Mouse (Mus musculus): Measurements from ENCODE around the gene Lcn2. TPM values are rescaled to one million over a fixed set of nuclear protein-coding genes. Genes with fewer than 3 reads are reported as not detected.

The Lcn2 gene
- polyA plus RNA-seq, 1 experiment from 2014 or later = 3.2 TPM

- Histone ChIP-seq H3K4me2 (peak overlapping the region; percentile 80), H3K4me1 (peaks cover 56% of the 10 kb centered on the region), H3K4me3 (peak overlapping the region; percentile 42), H3K9ac (peak overlapping the region; percentile 10; the same call in 1 of the 2 replicates), H3K9me3 (no peaks in the 10 kb centered on the region), H3K27me3 (no peaks in the 10 kb centered on the region), H3K27ac (peak overlapping the region; percentile 89), H3K36me3 (peaks cover 24% of the 10 kb centered on the region)
- peak; percentile 85 for ATAC-seq (ENCODE audit: insufficient number of reproducible peaks, low FRiP score, low TSS enrichment, low read depth)
- WGBS = 3% methylated on average over 14 of the region's 14 CpGs
These were observed 35.7 kb upstream of the Lcn2 start for GRCm38 (mm10) chr2:32423481-32424331.

GRCm38 (mm10) chr2:32421851-32422251, 33.8 kb upstream of the Lcn2 start:
- no peak for ATAC-seq (ENCODE audit: insufficient number of reproducible peaks, low FRiP score, low TSS enrichment, low read depth)
- Histone ChIP-seq H3K9ac (no peak overlapping the region), H3K27ac (no peak overlapping the region), H3K4me1 (peaks cover 41% of the 10 kb centered on the region), H3K9me3 (no peaks in the 10 kb centered on the region), H3K4me3 (no peak overlapping the region), H3K36me3 (peaks cover 43% of the 10 kb centered on the region), H3K27me3 (no peaks in the 10 kb centered on the region), H3K4me2 (no peak overlapping the region)
- WGBS = 91% methylated on average over 6 of the region's 6 CpGs

GRCm38 (mm10) chr2:32420647-32421046, 32.6 kb upstream of the Lcn2 start:
- 84% methylated on average over 6 of the region's 6 CpGs for WGBS
- H3K4me2 ChIP-seq = no peak overlapping the region
- H3K9ac ChIP-seq = no peak overlapping the region
- H3K27me3 ChIP-seq = no peaks in the 10 kb centered on the region
- no peak overlapping the region for H3K4me3 ChIP-seq
- peaks cover 38% of the 10 kb centered on the region for H3K4me1 ChIP-seq
- no peak overlapping the region for H3K27ac ChIP-seq
- peaks cover 55% of the 10 kb centered on the region for H3K36me3 ChIP-seq
- no peaks in the 10 kb centered on the region for H3K9me3 ChIP-seq
- ATAC-seq (ENCODE audit: insufficient number of reproducible peaks, low FRiP score, low TSS enrichment, low read depth) = no peak

- H3K9me3 ChIP-seq = no peaks in the 10 kb centered on the region
- no peaks in the 10 kb centered on the region for H3K27me3 ChIP-seq
- no peak overlapping the region for H3K27ac ChIP-seq
- H3K4me2 ChIP-seq = no peak overlapping the region
- peaks cover 60% of the 10 kb centered on the region for H3K36me3 ChIP-seq
- peaks cover 34% of the 10 kb centered on the region for H3K4me1 ChIP-seq
- WGBS = 90% methylated on average over 12 of the region's 12 CpGs
- no peak overlapping the region for H3K4me3 ChIP-seq
- H3K9ac ChIP-seq = no peak overlapping the region
- ATAC-seq (ENCODE audit: insufficient number of reproducible peaks, low FRiP score, low TSS enrichment, low read depth) = no peak
These were observed 32.1 kb upstream of the Lcn2 start for GRCm38 (mm10) chr2:32420066-32420608.

DNA sequence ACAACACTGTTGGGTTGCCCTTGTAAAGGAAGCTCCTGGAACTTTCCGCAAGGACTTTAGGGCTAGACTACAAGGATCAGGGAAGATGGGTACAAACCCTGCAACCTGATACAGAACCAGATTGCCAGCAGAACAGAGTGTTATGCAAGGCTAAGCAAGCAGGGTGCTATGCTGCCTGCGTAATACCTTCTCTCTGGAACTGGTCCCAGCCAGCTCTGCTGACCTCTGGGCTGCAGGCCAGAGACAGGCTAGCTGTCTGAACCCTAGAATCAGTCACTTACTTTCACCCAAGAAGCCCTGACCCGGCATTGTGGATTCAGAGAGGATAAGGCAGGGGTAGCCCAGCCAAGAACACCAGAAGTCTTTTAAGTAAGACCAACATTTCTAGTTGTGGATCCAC, 31.3 kb upstream of the Lcn2 start:
- H3K9ac ChIP-seq = no peak overlapping the region

GRCm38 (mm10) chr2:32418430-32419151, 30.5 kb upstream of the Lcn2 start:
- H3K4me3 ChIP-seq = no peak overlapping the region
- no peak overlapping the region for H3K4me2 ChIP-seq
- H3K27ac ChIP-seq = no peak overlapping the region
- peaks cover 19% of the 10 kb centered on the region for H3K4me1 ChIP-seq
- H3K36me3 ChIP-seq = peaks cover 73% of the 10 kb centered on the region
- ATAC-seq (ENCODE audit: insufficient number of reproducible peaks, low FRiP score, low TSS enrichment, low read depth) = no peak
- WGBS = 79% methylated on average over 12 of the region's 12 CpGs
- H3K9me3 ChIP-seq = no peaks in the 10 kb centered on the region
- no peaks in the 10 kb centered on the region for H3K27me3 ChIP-seq
- H3K9ac ChIP-seq = no peak overlapping the region

More for the DNA sequence above, 31.3 kb upstream of the Lcn2 start:
- peaks cover 66% of the 10 kb centered on the region for H3K36me3 ChIP-seq
- H3K27me3 ChIP-seq = no peaks in the 10 kb centered on the region
- H3K4me3 ChIP-seq = no peak overlapping the region
- no peaks in the 10 kb centered on the region for H3K9me3 ChIP-seq
- peaks cover 27% of the 10 kb centered on the region for H3K4me1 ChIP-seq
- no peak for ATAC-seq (ENCODE audit: insufficient number of reproducible peaks, low FRiP score, low TSS enrichment, low read depth)
- WGBS = 86% methylated on average over 3 of the region's 3 CpGs
- H3K27ac ChIP-seq = no peak overlapping the region
- no peak overlapping the region for H3K4me2 ChIP-seq

DNA sequence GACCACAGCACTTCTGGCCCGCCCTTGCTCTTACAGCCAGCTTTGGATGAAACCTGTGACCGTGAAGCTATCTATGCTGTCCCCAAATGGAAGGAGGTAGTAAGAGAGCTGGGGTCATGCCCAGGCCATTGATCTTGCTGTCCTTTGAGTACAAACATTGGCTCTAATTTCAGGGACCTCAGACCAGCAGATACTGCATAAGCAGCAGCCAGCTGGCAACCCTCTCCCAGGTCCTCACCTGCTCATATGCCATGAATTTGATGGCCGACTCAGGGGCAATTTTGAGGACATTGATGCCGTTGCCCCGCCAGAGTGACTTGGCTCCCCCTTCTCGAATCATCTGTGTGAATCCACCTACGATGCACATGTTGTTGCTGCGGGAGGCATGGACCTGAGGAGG, 29.4 kb upstream of the Lcn2 start:
- no peak for ATAC-seq (ENCODE audit: insufficient number of reproducible peaks, low FRiP score, low TSS enrichment, low read depth)
- Histone ChIP-seq H3K27ac (no peak overlapping the region), H3K36me3 (peaks cover 73% of the 10 kb centered on the region), H3K27me3 (no peaks in the 10 kb centered on the region), H3K9ac (no peak overlapping the region), H3K4me3 (no peak overlapping the region), H3K4me2 (no peak overlapping the region), H3K4me1 (0 out of 2 replicates have a peak, but pooled peaks cover 9% of the 10 kb centered on the region), H3K9me3 (no peaks in the 10 kb centered on the region)
- WGBS = 84% methylated on average over 8 of the region's 8 CpGs

- Histone ChIP-seq H3K4me3 (no peak overlapping the region), H3K27me3 (no peaks in the 10 kb centered on the region), H3K36me3 (peaks cover 73% of the 10 kb centered on the region), H3K27ac (no peak overlapping the region), H3K9ac (no peak overlapping the region), H3K9me3 (no peaks in the 10 kb centered on the region), H3K4me1 (0 out of 2 replicates have a peak, but pooled peaks cover 1% of the 10 kb centered on the region), H3K4me2 (no peak overlapping the region)
- no peak for ATAC-seq (ENCODE audit: insufficient number of reproducible peaks, low FRiP score, low TSS enrichment, low read depth)
- WGBS = 69% methylated on average over 2 of the region's 2 CpGs
These were observed 28.5 kb upstream of the Lcn2 start for GRCm38 (mm10) chr2:32416556-32416955.

DNA sequence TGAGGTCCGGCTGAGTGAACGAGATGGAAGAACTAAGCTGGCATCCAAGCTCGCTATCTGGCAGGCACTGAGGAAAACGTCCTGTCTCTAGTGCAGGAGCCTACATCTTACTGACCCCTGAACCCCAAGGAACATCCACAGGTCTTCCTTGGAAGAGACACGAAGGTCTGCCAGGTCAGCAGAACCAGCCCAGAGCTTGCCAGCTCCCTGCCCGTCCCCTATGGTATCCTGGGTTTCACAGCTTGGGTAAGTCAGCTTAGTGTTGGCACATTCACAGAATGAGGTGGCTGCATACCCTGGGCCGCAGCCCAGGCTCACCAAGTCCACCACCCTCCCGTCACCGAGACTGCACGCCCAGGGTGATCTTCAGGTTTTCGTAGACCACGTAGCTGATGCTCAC, 27.7 kb upstream of the Lcn2 start:
- 0 out of 2 replicates have a peak, but pooled peaks cover 2% of the 10 kb centered on the region for H3K4me1 ChIP-seq
- no peaks in the 10 kb centered on the region for H3K9me3 ChIP-seq
- no peak overlapping the region for H3K4me3 ChIP-seq
- no peak for ATAC-seq (ENCODE audit: insufficient number of reproducible peaks, low FRiP score, low TSS enrichment, low read depth)
- H3K9ac ChIP-seq = no peak overlapping the region
- 92% methylated on average over 12 of the region's 12 CpGs for WGBS
- no peak overlapping the region for H3K4me2 ChIP-seq
- H3K27me3 ChIP-seq = no peaks in the 10 kb centered on the region
- no peak overlapping the region for H3K27ac ChIP-seq
- H3K36me3 ChIP-seq = peaks cover 70% of the 10 kb centered on the region

- Histone ChIP-seq H3K4me2 (no peak overlapping the region), H3K27ac (no peak overlapping the region), H3K9me3 (no peaks in the 10 kb centered on the region), H3K36me3 (peaks cover 51% of the 10 kb centered on the region), H3K27me3 (no peaks in the 10 kb centered on the region), H3K9ac (no peak overlapping the region), H3K4me1 (peaks cover 11% of the 10 kb centered on the region), H3K4me3 (no peak overlapping the region)
- 45% methylated on average over 5 of the region's 5 CpGs for WGBS
- ATAC-seq (ENCODE audit: insufficient number of reproducible peaks, low FRiP score, low TSS enrichment, low read depth) = no peak
These were observed 25.9 kb upstream of the Lcn2 start for GRCm38 (mm10) chr2:32413936-32414335.

- ATAC-seq (ENCODE audit: insufficient number of reproducible peaks, low FRiP score, low TSS enrichment, low read depth) = no peak
- Histone ChIP-seq H3K36me3 (peaks cover 41% of the 10 kb centered on the region), H3K9ac (no peak overlapping the region), H3K4me2 (no peak overlapping the region), H3K4me1 (peaks cover 18% of the 10 kb centered on the region), H3K4me3 (no peak overlapping the region), H3K27me3 (no peaks in the 10 kb centered on the region), H3K27ac (no peak overlapping the region), H3K9me3 (no peaks in the 10 kb centered on the region)
- WGBS = 88% methylated on average over 6 of the region's 6 CpGs
These were observed 24.9 kb upstream of the Lcn2 start for GRCm38 (mm10) chr2:32412742-32413531.
